Mouse (Mus musculus): ENCODE measurements at regions not wholly inside any gene's neighbourhood (a gene's known extent, or its start where the extent isn't known, plus 50 kb on each side); places are given as distances from the start of the nearest gene placed in this dataset.

DNA sequence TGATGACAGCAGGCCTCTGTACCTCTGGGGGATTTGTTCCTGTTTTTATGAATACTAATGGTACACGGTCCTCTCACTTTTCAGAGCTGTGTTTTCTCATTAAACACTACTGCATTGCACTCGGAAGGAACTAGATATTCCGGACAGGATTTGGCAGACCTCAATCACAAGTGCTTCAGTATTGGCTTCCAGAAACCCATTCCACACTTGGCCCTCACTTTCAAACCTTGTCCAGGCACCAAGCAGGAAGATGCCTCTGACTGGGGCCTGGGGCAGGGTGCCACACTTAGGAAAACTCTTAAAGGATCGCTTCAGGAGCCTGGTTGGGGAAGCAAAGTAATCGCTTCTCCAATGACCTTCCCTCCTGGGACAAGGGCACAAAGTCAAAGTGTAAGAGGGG is 50.7 kb upstream of the Mrps6 start:
- TF ChIP-seq CHD2 (IDR thresholded peaks at IDR 0.05; ENCODE audit: low read length): no peak
- no peak for TF ChIP-seq MXI1 (IDR thresholded peaks at IDR 0.05; ENCODE audit: low read depth, low read length)
- no peak for TF ChIP-seq POLR2A (IDR thresholded peaks at IDR 0.05; ENCODE audit: low read depth, low read length)
- no peak for TF ChIP-seq CTCF (conservative IDR thresholded peaks at IDR 0.05 in 1 of 2, IDR thresholded peaks at IDR 0.05 in 1 of 2; ENCODE audit: low read depth in 2 of 2, low read length in 2 of 2)
- TF ChIP-seq SIN3A (IDR thresholded peaks at IDR 0.05; ENCODE audit: low read length): no peak
- no peak for TF ChIP-seq ELF1 (IDR thresholded peaks at IDR 0.05; ENCODE audit: low read depth, low read length)
- no peak for TF ChIP-seq USF2 (conservative IDR thresholded peaks at IDR 0.05; ENCODE audit: low read depth, low read length)
- TF ChIP-seq MAX (IDR thresholded peaks at IDR 0.05; ENCODE audit: low read length): no peak
- no peak for TF ChIP-seq TBP (conservative IDR thresholded peaks at IDR 0.05; ENCODE audit: low read depth, low read length)
- no peak for TF ChIP-seq CHD1 (IDR thresholded peaks at IDR 0.05; ENCODE audit: low read depth, low read length)
- no peak for TF ChIP-seq ZKSCAN1 (IDR thresholded peaks at IDR 0.05; ENCODE audit: borderline replicate concordance, low read depth, low read length)

Measured in CH12.LX (cell line).